Mouse (Mus musculus) frontal cortex, postnatal 25 days (tissue): ENCODE data around the gene Ceacam2.
"Not testable (repeated sequence)": the region's sequence is repeated elsewhere in the genome, so short reads cannot be mapped to it uniquely, and the experiment has no call there.

Source experiments
- DNase-seq, 2 experiments: peaks; one replicate each; pipeline ENCODE4 v3.0.0; 2022; ENCODE audit warnings: low spot score in 2 of 2

The Ceacam2 gene

GRCm38 (mm10) chr7:25539376-25539907, at the start of gene Ceacam2:
TSS of gene Ceacam2 (minus strand) at chr7:25539857.
- DNase-seq: not testable (repeated sequence)

DNA sequence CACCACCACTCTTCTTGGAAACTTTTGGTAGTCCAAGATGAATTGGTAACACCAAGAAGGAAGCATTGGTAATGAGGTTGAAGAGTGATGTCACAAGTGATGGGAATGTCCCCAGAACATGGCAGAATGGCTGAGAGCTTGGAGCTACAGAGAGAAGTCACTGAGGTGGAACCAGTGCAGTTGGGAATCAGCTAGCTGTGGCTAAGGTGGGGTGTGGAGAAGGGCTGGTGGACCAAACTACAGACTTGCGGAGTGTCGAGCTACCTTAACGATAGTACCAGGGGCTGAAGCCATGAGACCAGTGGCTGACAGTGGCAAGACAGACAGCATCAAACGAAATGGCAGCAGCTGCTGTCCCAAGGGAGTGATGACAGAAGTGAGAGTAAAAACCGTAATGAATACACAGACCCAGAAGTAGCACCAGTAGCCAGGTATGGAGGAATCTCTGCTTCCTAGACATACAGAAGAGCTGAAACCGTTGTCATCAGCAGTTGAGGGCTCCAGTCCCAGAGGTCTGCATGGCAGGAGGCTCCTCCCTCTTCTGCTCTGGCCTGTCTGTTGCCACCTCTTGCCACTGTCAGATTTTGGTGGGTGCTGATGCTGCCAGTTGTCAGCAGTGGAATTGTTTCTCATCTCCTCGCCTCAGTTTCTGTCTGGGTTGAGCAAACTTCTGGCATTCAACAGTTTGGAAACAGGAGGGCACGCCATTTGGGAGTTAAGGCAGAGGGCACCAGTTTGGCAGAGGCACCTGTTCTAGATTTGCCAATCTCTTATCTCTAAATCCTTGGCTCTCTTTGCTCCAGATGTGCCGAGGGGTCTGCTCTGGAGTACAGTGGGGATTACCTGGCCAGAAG, 45.9 kb upstream of the Ceacam2 start:
- DNase-seq: no peak

DNA sequence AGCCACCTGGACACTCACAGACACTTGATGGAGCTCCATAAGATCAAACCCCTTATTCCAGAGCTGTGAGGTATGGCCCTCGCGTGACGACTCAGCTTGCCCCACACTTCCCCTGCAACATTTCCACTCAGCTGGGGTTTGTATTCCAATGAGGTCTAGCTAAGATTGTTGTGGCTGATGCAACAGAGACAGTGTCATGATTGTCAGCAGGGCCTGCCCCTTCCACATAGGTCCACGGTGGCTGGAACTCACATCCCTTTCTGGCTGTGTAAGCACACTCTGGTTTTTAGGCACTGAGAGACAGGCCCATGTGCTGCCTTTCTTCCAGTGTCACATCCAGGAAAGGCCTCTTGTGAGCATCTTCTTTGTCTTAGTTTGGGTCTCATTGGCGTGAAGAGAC, 45.0 kb upstream of the Ceacam2 start:
- no peak for DNase-seq

DNA sequence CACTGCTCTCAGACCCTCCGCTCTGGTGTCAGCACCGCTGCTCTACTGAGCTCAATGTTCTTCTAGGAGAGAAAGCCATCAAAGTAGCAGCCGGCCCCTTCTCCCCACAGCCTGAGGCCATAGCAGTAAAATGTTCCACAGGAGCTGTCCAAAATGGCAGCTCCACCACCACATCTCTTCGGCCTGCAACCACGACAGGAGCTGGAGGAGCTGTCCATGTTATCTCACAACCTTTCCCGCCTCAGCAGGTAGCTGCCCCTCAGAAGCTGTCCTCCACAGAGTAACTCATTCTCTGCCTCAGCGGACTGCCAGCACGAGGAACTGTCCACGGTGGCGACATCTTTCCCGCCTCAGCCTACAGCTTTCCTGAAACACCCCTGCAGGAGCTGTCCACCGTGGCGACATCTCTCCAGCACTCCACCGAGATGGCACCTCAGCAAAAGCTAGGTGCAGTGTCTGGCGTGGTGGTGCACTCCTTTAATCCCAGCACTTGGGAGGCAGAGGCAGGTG, 42.7 kb upstream of the Ceacam2 start:
- no peak for DNase-seq

- DNase-seq: no peak
These were observed 39.8 kb upstream of the Ceacam2 start for GRCm38 (mm10) chr7:25579441-25579840.

- DNase-seq: not testable (repeated sequence)
These were observed 37.3 kb upstream of the Ceacam2 start for GRCm38 (mm10) chr7:25576793-25577437.

- not testable (repeated sequence) for DNase-seq
These were observed 36.7 kb upstream of the Ceacam2 start for GRCm38 (mm10) chr7:25576308-25576707.

DNA sequence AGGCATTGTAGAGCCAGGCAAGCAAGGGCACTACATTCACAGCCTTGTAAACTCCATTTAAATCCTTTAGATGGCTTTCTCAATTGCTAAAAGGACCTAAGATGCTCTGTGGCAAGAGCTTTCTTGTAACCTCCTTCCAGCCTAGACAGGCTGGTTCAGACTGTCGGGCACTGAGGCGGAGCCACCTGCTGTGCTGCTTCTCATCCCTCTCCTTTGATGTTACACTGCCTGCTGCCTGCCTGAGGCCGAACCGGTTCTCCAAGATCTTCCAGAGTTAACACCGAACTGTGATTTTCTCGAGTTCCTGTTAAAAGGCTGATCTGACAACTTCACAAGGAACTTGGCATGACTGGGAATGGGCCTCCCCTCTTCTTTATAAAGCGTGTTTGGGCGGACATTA, 36.2 kb upstream of the Ceacam2 start:
- no peak for DNase-seq

- no peak for DNase-seq
These were observed 35.4 kb upstream of the Ceacam2 start for GRCm38 (mm10) chr7:25575105-25575504.

DNA sequence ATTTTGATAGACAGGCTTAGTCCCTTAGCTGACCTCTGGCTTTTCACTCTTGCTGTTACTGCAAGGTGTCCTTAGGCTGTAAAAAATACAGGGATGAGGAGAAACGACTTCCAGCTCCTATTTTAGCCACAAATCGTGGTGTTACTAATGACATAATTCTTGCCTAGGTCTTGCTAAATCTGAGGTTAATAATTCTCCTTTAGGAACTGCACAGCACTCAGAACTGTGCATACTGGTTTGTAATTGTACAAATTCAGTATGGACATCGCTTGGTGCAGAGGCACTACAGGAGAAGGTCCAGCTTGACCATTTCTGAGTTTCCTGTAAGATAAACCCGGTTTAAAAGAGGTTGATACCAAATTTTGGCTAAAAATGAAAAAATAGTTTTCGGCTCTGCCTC, 34.1 kb upstream of the Ceacam2 start:
- DNase-seq: not testable (repeated sequence)

- DNase-seq: no peak
These were observed 29.1 kb upstream of the Ceacam2 start for GRCm38 (mm10) chr7:25568721-25569120.

GRCm38 (mm10) chr7:25541464-25541863, 1.8 kb upstream of the Ceacam2 start:
- not testable (repeated sequence) for DNase-seq

GRCm38 (mm10) chr7:25539954-25540353, 297 bp upstream of the Ceacam2 start:
- DNase-seq: not testable (repeated sequence)

DNA sequence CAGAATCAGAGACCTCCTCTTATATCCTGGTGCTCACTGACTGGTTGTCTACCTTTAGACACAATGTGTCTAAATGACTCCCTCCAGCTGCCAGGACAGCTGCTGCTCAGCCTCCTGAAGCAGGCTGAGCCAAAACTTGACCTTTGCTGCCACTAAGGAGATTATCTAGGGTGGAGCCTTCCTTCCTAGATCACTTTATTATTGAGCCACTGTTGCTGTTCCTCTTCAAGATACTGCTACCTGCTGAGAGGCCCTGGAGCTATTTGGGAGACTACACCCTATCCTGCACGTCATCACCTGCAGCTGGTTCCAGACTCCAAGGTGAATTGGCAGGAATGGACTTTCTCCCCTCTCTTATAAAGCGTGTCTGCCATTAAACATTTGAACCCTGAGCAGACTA, 8.8 kb downstream of the Ceacam2 start:
- no peak for DNase-seq

- not testable (repeated sequence) for DNase-seq
These were observed 23.4 kb downstream of the Ceacam2 start for GRCm38 (mm10) chr7:25516070-25516777.

DNA sequence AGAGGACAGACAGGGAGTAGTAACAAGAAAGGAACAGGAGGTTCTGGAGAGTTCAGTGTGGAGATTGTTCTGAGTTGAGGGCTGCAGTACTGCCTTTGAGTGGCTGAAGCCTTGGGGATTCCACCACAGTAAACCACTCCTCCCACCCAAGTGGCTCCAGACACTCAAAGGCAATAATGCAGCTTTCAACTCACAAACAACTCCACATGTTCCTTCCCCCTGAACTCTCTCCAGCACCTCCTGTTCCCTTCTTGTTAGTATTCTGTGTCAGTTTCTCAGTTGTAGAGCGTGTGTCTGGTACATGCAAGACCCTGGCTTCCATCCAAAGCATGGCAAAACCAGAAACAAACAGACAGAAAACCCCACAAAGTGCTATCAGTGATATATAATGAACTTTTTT, 24.0 kb downstream of the Ceacam2 start:
- not testable (repeated sequence) for DNase-seq

DNA sequence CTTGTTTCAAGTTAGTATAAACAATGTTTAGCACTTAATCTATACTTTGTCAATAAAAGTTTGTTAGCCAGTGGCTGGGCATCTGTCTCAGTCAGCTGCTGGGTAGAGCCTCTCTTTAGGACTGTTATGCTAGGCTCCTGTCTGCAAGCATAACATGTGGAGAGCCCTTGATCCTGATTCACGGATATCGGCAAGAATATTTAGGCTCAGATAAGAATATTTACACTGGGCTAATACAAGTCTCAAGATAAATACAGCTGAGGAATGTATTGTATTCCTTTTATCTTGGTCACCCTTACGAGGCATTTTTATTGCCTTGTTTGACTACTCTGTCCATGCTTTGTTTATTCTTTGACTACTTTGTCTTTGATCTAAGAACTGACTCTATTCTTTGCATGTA, 29.7 kb downstream of the Ceacam2 start:
- DNase-seq: no peak

GRCm38 (mm10) chr7:25494649-25495048, 45.0 kb downstream of the Ceacam2 start:
- no peak for DNase-seq

DNA sequence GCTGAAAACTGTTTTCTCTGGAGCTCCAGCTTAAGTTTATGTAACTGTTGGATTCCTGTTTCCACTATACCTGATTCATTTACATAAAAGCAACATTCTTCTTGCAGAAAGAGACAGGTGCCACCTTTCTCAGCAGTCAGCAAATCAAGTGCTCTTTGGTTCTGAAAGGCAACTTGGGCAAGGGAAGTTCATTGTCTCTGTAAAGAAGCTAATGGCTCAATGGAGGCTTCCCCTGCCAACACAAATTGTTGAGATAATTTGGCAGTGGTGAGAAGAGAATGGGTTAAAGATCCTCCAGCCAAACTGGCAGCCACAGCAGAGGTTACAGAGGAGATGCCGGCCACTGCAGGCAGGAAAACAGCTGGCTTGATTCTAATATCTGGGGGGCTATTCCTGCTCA, 49.0 kb downstream of the Ceacam2 start:
- DNase-seq: not testable (repeated sequence)

GRCm38 (mm10) chr7:25489382-25489781, 50.3 kb downstream of the Ceacam2 start:
- DNase-seq: not testable (repeated sequence)

DNA sequence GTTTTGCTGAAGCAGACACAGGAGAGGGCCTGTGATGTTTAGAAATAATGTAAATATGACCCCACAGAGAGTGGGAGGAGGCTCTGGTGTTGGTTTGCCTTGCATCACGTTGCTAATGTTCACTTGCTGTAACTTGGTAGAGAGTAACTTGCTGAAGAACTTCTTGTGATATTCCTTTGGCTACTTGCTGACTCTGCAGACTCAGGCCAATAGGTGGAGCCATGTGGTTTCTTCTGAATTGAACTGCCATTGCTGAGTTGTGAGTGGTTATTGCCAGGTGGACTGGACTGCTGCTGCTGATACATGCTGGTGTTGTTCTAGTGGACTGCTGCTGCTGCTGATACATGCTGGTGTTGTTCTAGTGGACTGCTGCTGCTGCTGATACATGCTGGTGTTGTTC, 53.5 kb downstream of the Ceacam2 start:
- no peak for DNase-seq

DNA sequence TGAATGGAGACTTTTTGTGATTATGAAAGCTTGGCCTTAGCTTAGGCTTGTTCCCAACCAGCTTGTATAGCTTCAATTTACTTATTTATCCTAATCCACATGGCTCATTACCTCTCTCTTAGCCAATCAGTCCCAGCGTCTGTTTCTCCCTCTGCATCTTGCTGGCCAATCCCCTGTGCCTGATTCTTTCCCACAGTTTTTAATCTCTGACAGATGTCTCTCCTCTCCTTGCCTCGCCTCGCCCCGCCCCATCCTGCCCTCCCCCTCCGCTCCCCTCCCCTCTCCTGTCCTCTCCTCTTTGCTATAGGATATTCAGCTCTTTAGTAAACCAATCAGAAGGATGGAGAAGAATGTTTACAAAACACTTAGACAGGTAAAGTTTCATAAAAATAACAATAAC, 54.6 kb downstream of the Ceacam2 start:
- DNase-seq: no peak
